Mouse (Mus musculus) lung, postnatal 10 days (tissue): ENCODE data around the gene Gpbar1.
A peak's percentile ranks its signal among the peaks of the same experiment; 100 is the strongest.
"Not testable (repeated sequence)": the region's sequence is repeated elsewhere in the genome, so short reads cannot be mapped to it uniquely, and the experiment has no call there.

Experiments used
- DNase-seq: peaks from one replicate; pipeline ENCODE4 v3.0.0; 2021

Gpbar1 gene

DNA sequence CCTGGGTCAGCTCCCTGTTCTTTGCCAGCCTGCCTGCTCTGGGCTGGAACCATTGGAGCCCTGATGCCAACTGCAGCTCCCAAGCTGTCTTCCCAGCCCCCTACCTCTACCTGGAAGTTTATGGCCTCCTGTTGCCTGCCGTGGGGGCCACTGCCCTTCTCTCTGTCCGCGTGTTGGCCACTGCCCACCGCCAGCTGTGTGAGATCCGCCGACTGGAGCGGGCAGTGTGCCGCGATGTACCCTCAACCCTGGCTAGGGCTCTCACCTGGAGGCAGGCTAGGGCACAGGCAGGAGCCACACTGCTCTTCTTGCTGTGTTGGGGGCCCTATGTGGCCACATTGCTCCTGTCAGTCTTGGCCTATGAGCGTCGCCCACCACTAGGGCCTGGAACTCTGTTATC, 638 bp downstream of the Gpbar1 start:
- DNase-seq, result no peak

DNA sequence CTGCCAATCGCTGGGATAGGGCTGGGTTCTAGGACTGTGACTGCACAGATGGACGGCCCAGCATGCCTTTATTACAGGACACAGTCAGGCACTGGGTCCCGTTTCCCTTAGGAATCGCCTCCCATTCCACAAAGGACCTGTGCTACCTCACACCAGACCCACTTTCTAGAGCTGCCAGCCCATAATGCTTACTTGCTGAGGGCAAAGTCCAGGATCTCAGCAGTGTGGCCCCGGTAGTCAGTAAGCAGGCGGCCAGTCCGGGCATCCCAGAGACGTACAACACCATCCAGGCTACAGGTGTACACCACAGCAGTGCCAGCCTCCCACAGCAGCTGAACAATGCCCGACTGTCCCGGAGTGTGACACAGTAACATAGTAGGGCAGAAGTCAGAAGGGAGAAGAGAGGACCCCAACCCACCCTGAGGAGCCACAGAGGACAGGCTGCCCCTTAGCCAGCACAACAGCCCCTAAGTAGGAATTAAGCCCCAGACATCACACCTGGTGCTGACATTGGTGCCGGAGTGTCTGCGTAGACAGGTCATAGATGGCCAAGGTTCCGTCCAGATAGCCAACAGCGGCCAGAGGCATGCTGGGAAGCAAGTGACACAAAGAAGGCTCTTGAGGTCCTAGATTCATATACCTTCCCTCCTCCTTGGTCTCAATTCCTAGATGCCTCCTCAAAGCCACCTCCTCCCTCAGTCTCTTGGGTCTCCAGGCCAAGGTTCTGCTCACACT, 2.4 kb downstream of the Gpbar1 start:
- no peak for DNase-seq

DNA sequence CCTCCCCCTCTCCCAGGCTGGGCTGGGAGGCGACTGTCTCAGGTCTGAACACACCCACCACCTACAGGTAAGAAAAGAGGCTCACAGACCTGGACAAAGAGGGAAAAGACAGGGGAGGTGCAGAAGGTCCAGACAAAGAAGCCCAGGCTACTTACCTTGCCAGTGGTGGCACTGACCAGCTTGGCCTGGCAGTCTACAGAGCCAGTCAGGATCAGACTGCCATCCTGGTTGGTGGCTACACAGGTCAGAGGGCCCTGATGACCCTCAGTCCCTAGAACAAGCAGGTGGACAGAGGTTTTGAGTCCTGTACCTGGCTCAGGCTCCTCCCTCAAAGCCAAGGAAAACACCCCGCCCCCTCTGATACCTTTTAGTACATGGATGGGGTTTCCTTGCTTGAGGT, 3.0 kb downstream of the Gpbar1 start:
- no peak for DNase-seq

DNA sequence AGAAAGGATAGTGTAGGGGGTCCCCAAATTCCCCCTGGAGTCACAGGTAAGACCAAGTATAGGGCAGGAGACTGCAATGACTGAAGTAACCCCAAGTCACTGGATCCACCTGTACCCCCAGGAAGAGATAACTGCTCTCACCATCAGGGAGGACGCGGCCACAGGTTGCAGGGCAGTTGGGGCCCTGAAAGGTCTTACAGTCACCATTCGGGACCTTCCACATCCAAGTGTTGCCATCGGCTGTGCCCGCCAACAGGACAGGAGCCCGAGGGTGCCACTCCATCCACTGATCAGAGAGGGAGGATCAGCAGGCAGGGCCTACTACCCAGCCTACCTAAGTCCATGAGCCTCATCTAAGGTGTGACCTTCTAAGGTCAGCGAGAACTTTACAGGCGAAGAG, 3.5 kb downstream of the Gpbar1 start:
- DNase-seq, result no peak

DNA sequence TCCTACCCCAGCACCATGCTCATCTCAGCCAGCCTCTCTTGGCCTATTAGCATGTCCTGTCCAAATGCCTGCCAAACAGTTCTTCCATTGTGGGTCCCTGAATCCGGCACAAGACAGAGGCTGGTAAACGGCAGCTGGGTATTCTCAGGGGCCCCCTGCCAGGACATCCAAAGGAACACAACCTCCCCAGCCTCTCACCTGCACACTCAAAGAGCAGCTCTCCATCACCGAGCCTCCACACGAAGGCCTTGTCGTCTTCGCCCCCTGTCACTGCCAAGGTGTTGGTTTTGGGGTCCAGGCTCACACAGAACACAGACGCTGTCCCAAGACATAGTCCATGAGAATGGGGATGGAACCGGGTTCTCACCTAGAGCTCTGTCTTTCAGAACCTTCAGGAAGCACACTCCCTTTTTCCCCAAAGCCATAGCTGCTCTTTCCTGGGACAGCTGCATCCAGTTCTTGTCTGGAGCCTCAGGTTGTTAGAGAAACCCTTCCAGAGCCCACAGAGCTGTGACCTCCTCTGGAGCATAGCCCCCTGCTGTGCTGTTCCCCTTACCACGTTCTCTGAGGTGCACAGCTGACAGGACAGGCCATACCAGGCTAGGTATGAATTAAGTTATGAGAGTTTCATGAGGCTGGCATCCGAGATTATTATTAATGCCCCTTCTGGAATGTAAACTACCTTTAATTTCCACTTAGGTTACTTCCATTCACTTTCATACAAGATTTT, 4.7 kb downstream of the Gpbar1 start:
- no peak for DNase-seq

DNA sequence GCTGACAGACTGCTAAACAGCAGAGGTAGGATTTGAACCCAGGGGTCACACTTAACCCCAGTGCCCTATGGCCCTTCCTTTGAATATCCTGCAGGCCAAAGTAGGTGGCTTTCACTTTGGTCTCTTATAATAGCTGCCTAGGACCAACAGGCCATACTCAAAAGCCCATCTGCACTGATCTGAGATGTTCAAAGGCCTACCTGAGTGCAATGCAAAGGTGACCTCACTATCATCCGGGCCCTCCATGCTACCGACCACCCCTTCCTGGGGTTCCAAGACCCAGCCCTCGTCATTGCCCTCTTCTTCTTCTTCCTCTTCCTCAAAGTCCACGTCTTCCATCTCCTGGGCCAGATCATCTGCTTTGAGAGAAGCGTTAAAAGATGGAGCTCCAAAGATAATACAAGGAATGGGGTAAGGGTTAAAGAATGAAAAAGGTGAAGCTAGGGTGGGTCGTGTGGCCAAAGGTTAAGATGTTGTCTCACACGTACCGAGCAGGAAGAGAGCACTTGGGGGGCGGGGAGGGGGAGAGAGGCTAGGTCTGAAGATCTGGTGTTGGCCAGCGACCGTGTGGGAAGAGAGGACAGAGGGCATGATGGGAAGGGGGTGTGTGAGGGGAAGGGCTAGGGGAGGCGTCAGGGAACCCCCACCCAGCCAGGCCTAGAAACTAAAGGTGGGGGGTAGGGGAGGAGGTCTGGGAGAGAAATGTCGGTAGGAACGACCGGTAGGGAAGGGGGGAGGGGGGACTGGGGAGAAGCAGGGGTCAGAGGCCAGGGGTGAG, 5.5 kb downstream of the Gpbar1 start:
- DNase-seq, result peak; percentile 84

DNA sequence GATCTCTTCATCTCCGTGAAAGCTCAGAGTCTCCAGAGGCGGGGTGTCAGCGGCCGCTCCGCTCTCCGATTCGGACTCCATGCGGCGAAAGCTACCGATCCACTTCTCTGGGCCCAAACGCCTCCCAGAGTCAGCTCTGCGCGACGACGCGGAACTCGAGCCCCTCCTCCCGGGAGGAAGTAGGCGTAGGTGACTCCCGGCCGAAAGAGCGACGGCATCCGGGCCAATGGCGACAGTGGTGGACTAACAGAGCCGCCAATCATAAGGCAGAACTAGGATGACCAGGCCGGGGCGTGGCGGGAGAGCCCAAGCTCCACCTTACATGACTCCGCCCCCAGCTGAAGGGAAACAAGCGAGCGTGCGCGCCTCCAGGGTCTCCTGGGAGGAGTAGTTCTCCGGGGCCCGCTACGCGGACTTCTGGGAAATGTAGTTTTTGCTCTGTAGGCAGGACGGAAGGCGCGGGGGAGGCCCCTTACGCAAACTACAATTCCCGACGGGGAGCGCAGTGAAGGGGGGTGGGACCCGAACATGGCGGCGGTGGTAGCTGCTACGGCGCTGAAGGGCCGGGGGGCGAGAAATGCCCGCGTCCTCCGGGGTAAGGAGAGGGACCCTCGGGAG, 6.3 kb downstream of the Gpbar1 start, which contains the start of the genes Aamp and Pnkd:
TSS of gene Aamp (minus strand) at position 196 of the 618 bp plus-strand sequence.
TSS of gene Pnkd (plus strand) at position 388 of the 618 bp plus-strand sequence.
- peak; percentile 100 for DNase-seq

DNA sequence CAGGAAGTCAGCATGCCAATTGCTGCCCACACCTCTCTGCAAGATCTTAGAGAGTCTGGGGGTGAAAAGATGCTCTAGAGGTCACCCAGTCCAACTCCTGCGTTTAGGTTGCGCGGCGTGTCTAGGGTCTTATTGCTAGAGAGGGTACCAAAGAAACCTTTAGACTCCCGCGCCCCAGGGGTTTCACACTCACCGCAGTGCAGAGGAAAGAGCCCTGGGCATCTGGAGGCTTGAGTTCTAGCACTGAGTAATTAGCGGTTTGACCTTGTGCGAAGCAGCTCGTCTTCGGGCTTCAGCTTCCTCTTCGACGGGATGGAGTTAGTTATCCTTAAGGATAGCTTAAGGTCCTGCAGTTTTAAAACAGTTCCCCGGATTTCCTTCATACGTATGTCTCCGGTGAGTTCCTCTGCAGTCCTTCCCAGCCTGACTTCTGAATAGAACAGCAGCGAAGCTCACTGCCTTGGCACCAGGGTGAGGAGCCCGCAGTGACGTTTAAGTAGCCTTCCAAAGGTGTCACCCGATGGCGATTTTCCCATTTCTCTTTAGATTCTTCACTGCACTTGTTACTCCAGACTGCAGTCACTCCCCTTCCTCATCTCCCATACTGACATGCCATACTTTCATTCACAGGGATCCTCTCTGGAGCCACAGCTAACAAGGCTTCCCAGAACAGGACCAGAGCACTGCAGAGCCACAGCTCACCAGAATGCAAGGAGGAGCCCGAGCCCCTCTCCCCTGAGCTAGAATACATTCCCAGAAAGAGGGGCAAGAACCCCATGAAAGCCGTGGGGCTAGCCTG, 7.1 kb downstream of the Gpbar1 start:
- DNase-seq, result no peak

DNA sequence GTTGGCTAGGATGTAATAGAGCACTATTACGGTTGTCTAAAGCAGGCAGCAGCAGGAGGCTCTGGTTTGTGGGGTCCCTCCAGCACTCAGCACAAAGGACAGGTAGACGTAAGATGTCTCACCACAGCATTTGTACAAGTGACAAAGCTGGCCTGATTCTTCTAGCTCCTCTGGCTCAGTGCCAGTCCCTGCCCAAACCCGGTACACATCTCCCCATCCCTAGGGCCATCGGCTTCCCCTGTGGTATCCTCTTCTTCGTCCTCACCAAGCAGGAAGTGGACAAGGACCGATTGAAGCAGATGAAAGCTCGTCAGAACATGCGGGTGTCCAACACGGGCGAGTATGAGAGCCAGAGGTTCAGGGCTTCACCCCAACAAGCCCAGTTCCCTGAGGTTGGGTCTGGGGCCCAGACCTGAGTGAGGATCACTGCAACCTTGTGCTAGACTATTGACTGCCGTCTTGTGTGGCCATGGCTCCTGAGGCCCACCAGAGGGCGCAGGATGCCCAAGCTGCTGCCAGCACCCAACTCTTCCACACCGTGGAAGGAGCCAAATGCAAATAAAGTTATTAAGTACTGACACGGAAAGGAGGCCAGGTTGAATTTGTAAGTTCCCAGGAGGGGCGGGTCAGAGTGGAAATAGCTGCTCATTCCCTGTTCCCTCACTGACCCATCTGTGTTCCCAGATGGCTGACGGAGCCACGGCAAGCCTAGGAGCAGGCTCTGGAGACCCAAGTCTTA, 8.7 kb downstream of the Gpbar1 start:
- not testable (repeated sequence) for DNase-seq

DNA sequence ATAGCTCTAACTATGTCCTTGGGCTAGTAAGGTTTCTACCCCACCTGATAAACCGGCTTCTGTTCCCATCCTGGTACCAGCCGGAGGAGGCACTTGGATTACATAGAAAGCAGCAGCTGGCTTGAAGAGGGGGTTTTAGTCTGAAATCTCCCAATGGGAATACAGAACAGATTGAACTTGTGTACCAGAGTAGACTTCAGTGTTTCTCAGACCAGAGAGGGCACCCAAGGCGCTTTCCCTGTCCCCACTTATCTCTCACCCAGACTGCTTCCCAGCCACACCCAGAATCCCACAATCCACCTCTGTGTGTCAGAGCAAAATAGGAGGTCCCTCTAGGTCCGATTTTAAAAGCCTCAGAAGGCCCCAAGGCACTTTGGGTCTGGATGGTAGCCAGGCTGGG, 10.0 kb downstream of the Gpbar1 start:
- no peak for DNase-seq

DNA sequence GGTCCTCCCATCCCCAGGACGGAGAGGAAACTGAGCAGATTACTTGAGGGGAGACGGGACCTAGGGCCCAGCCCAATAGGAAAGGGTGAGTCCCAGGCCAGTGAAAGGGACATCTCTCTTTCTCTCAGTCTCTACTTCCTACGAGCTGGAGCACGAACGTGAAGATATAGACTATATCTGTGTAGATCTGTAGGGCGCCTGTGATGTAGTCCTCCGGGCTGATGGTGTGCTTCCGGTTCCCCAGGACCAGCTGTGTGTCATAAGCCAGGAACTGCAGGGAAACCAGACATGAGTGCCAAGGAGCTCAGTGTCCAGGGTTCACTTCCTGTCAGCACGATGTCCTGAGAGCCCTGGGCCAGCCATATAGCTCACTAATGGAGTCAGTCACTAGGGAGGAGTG, 10.9 kb downstream of the Gpbar1 start:
- no peak for DNase-seq

DNA sequence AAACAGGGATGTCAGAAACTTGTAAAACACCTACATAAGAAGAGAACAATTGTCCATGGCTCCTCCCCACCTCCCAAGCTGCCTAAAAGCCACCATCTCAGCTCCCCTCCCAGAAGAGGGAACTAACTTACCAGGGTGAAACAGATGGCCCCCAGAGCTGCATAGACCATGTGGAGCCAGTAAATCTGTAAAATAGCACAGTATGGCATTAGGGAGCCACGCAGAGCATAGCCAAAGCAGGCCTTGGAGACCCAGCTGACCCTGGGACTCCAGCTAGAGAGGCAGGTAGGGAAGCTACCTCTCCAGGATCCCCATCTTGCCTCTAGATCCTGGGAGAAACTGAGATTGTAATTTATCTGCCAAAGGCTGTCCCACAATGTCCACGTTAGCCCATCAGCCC, 11.4 kb downstream of the Gpbar1 start:
- no peak for DNase-seq

DNA sequence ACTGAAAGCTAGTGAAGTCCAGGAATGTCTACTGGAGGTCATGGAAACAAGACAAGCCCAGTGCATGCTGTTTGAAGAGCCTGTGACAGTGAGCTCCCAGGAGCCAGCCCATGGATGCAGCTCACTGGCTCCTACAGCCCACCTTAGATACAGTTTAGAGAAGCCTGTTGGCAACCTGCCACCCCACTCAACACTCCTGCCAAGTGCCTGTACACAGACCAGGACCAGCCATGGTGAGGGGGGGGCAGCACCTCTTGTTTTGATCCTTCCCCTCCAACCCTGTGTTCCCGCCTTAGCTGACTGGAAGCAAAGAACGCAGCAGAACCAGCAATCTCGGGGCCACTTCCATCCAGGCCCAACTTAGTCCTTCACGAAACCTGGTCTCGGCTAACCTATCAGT, 11.8 kb downstream of the Gpbar1 start:
- DNase-seq, result no peak

DNA sequence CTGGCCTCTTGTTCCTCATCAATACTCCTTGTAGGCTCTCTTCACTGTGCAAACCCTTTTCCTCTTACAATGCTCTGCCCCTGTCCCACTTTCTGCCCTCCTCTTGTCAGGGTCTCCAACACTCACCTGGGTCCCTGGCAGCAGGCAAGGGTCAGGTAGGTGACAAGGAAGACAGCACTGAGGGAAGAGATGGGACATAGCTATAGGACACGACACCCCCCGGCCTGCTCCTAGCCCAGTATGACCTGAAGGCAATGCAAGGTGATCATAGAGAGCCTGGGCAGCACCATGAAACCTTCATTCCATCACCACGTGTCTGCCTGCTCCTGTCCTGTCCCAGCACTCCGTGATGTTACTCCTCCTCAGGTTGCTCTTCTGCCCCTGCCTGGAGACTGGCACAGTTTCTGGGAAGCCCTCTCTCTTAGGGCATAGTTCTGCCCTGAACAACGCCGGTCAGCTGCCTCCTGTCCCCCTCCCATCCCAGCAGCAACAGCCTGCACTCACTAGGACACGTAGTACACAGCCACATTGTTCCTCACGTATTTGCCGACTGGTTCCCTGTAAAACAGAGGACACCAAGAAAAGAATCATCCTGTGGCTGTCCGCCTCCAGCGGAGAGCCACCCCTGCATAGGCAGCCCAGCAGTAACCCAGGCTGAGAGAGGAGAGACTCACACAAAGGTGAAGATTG, 14.1 kb downstream of the Gpbar1 start:
- no peak for DNase-seq

DNA sequence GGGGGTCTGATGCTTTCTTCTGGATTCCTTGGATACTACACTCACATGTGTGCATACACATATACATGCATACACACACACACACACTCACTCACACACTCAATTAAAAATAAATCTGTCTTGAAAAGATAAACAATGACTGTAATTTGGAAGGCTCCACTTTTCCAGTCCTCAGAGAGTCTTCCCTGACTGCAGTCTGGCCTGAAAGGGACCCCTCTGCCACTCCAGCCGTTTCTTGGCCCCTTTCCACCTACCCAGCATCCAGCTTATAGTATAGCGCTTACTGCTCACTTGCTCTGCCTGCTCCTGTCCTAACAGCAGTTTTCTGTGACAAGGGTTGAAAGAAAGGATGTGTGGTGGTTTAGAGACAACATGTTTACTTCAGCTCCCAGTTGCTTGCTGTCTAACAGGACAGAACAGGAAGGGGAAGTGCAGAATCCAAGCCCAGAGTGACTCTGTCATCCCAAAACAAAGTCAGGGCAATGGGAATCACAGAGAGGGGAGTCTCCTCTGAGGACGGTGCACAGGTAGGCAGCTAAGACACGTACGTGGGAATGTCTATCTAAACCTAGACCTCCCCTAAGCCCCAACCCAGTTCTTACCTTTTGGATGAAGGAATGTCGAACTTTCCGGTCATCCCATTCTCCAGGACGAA, 15.1 kb downstream of the Gpbar1 start:
- DNase-seq, result peak; percentile 55

DNA sequence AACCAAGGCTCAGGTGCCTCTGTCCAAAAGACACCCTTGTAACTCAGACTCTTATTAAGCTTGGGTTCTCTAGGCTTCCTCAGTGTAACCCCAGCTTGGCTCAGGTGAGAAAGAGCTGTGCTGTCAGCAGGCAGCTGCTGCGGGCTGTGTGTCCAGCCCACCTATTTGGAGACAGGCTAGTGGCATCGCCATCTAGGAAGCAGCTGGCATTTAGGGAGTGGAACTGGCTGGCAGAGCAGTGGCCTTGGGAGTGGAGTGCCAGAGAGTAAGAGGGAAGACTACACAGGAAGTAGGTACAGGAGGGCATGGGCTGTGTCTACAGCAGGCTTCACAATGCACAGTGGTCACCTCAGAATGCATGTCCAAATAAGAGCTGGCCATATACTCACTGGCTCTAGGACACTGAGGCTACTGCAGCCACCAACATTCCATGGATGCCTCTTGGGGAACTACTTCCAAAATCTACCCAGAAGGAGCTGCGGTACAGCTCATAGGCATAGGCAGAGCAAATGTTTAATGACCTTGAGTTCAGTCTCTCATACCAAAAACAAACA, 15.8 kb downstream of the Gpbar1 start:
- no peak for DNase-seq

DNA sequence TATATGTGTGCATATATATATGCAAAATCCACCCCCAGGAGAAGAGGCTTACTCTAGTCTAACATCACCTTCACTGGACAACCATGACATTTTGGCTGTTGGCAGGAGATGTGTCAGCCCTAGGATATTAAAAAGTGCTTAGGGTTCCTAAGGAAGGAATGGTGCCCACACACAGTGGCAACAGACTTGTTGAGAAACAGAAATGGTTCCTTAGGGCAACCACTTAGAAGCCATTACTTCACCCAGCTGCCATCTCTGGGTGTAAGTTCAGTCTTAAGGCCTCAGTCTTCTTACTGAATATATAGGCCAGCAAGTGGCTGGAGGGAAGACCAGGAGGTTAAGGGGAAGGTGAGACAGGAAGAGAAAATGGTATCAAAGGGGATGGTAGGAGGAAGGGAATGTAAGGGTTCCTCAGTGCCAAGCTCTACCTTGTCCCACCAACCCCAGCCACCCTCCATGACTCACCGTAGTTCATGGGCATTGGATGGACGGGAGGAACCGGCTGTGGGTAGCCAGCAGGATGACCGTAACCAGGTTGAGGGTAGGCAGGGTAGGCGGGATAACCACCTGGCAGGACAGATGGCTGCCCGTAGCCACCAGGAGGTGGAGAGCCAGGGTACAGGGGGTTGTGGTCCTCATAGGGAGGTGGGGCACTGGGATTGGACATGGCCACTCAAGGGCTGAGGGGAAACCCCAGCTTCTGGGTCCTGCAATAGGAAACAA, 16.5 kb downstream of the Gpbar1 start:
- DNase-seq, result no peak

DNA sequence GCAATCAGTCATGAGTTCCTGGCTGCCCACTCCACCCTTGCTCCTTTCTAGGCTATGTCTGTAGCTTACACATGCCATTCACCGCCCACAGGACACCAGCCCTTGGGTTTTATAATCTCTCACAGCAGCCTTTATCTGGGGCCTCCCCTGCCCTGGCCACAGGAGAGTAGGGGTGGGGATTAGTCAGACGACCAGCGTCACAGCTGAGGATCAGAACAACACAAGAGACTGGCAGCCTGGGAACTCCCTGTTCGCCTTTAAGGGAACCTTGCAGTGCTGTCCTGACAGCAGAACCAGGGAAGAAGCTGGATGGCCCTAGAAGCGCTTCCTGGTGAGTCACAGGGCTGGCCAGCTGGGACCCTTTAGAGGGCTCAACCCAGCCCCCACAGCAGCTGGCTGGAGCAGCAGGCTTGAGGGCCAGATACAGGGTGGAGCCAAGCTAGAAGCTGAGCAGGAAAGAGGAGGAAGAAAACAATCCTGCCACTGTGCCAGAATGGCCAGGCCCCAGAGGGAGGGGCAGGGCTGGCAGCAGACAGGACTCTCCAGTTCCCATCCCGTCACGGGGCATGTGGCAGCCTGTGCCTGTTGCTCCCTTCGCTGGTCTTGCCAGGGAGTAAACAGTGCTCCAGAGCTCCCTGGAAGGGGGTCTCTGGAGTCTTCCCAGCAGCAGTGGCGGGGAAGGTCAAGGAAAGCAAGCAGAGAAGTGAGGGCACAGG, 17.3 kb downstream of the Gpbar1 start:
- peak; percentile 98 for DNase-seq

DNA sequence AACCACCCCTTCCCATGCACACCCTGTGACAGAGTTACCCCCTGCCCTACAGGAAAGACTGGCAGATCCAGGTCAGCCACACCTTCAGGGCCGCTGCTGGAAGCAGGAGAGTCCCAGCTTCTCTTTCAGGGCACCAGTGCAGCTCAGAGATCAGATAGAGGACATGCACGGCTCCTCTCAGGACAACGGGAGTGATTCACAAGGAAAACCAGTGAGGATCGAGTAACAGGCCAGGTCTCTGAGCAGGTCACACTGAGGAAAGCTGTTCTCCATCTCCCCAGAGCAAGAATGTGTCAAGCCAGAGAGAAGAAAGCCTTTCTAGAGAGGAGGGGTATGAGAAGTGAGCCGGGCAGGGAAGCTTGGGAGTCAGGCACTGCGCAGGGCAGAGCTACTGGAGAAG, 18.1 kb downstream of the Gpbar1 start:
- peak; percentile 38 for DNase-seq
